Mouse (Mus musculus) stomach, postnatal 0 days (tissue): ENCODE measurements around the gene Creb3l4. TPM values are rescaled to one million over a fixed set of nuclear protein-coding genes. Genes with fewer than 3 reads are reported as not detected.

ENCODE experiments used
- ATAC-seq: fragments of 200-750 bp; cut with Nextera tagmentation; 2 replicates; pipeline ENCODE4 v1.8.0; 2017; ENCODE audit not compliant: low FRiP score, low TSS enrichment
- DNase-seq: peaks from one replicate; pipeline ENCODE4 v3.0.0-alpha.2; 2016; ENCODE audit warnings: low spot score
- H3K27ac ChIP-seq: fragments of 300-500 bp; sonication (generic); replicated peaks from 2 replicates; pipeline ENCODE4 v1.5.1; 2014; ENCODE audit warnings: mild to moderate bottlenecking, control low read depth
- H3K27me3 ChIP-seq: fragments of 300-500 bp; sonication (generic); 2 replicates; pipeline ENCODE4 v1.6.1; 2014; ENCODE audit warnings: low read length; ENCODE audit not compliant: control insufficient read depth, insufficient read depth
- H3K36me3 ChIP-seq: fragments of 300-500 bp; sonication (generic); 2 replicates; pipeline ENCODE4 v1.6.1; 2014; ENCODE audit warnings: low read length, mixed read lengths; ENCODE audit not compliant: control insufficient read depth, insufficient read depth
- H3K4me1 ChIP-seq: fragments of 300-500 bp; sonication (generic); replicated peaks from 2 replicates; pipeline ENCODE4 v1.6.1; 2014; ENCODE audit warnings: antibody characterized with exemption; ENCODE audit not compliant: control insufficient read depth, insufficient read depth
- H3K4me2 ChIP-seq: fragments of 300-500 bp; sonication (generic); replicated peaks from 2 replicates; pipeline ENCODE4 v1.6.1; 2014; ENCODE audit warnings: low read depth, mild to moderate bottlenecking, control low read depth, moderate library complexity
- H3K4me3 ChIP-seq: fragments of 300-500 bp; sonication (generic); 2 replicates; pipeline ENCODE4 v1.5.1; 2014; ENCODE audit warnings: low read depth, low read length, control low read depth
- H3K9ac ChIP-seq: fragments of 300-500 bp; sonication (generic); 2 replicates; pipeline ENCODE4 v1.6.1; 2014; ENCODE audit warnings: mild to moderate bottlenecking, low read length, control low read depth, mixed read lengths
- H3K9me3 ChIP-seq: fragments of 300-500 bp; sonication (generic); 2 replicates; pipeline ENCODE4 v1.6.1; 2016; ENCODE audit warnings: low read length; ENCODE audit not compliant: control insufficient read depth
- CTCF ChIP-seq: IDR thresholded peaks from 2 replicates; pipeline ENCODE4 v1.5.1; 2016; ENCODE audit warnings: antibody characterized with exemption, low read depth, mild to moderate bottlenecking, moderate library complexity
- EP300 ChIP-seq: optimal IDR thresholded peaks from 2 replicates; pipeline ENCODE3; 2016; ENCODE audit warnings: antibody characterized with exemption
- WGBS: fragments of 180-500 bp; shearing (Covaris S2); extraction: QIAGEN DNeasy Blood & Tissue Kit; methylation state at CpG from one replicate; pipeline ENCODE4 v1.1.7; 2014; 5-methylcytosine and 5-hydroxymethylcytosine counted together
- polyA plus RNA-seq: library from polyadenylated mRNA; unstranded; fragments of >200 nt; fragmentation: Nextera tagmentation; extraction: Ambion mirVana; gene quantifications from 2 replicates; pipeline ENCODE4 v1.2.1, GENCODE M21; 2015

Creb3l4 gene
- polyA plus RNA-seq, 1 experiment from 2014 or later = 41.9 TPM

- 97% methylated on average over 11 of the region's 11 CpGs for WGBS
- Histone ChIP-seq H3K36me3 (peaks cover 11% of the 10 kb centered on the region), H3K9ac (no peak overlapping the region), H3K4me2 (no peak overlapping the region), H3K4me1 (0 out of 2 replicates have a peak, but pooled peaks cover 4% of the 10 kb centered on the region), H3K27me3 (no peaks in the 10 kb centered on the region), H3K9me3 (no peaks in the 10 kb centered on the region), H3K27ac (no peak overlapping the region), H3K4me3 (no peak overlapping the region)
- TF ChIP-seq CTCF = no peak
- TF ChIP-seq EP300 = no peak
- ATAC-seq = no peak
- DNase-seq = no peak
These were observed 24.9 kb upstream of the Creb3l4 start for GRCm38 (mm10) chr3:90268190-90268589.

DNA sequence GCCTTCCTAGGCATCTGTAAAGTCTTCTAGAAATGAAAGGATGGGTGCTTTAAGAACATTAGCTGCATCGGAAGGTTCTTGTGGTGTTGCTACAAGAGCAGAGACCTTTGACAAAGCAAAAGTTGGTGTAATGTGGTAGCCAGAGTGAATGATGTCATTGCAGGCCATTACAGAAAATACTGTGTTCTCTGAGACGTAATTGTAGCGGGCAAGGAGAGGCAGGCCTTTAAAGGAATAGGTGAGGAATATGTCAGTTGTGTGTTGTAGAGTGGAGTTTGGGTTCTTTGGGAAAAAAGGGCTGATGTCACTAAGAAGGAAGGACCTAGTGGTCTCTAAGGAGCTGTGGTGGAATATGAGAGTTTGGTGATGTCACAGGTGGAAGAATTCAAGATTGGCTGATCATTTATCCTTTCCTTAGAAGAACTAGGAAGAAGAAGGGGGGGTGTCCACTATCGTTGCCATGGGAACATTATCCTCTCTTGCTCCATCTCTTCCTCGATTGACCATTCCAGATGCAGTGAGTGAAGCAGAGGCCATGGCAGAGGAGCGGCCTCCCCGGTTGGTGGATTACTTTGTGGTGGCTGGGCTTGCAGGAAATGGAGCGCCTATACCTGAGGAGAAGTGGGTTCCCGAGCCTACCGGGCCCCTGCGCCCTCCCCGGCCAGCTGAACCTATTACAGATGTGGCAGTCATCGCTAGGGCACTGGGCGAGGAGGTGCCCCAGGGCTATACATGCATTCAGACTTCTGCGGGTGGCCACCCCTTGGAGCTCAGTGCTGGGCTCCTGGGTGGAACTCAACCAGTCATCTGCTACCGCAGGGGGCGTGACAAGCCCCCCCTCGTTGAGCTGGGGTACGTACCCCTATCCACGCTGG lies 23.8 kb upstream of the Creb3l4 start:
- Histone ChIP-seq H3K27me3 (no peaks in the 10 kb centered on the region), H3K9ac (no peak overlapping the region), H3K4me1 (0 out of 2 replicates have a peak, but pooled peaks cover 4% of the 10 kb centered on the region), H3K36me3 (peaks cover 15% of the 10 kb centered on the region), H3K9me3 (no peaks in the 10 kb centered on the region), H3K4me3 (peak overlapping the region; percentile 83; the same call in 1 of the 2 replicates), H3K4me2 (no peak overlapping the region), H3K27ac (peak overlapping the region; percentile 97)
- TF ChIP-seq EP300 (no peak), CTCF (no peak)
- no peak for ATAC-seq
- DNase-seq = no peak
- 91% methylated on average over 20 of the region's 20 CpGs for WGBS

- Histone ChIP-seq H3K4me3 (peak overlapping the region; percentile 83), H3K27ac (peak overlapping the region; percentile 97), H3K4me2 (peak overlapping the region; percentile 86), H3K9ac (peak overlapping the region; percentile 84), H3K4me1 (0 out of 2 replicates have a peak, but pooled peaks cover 4% of the 10 kb centered on the region), H3K27me3 (no peaks in the 10 kb centered on the region), H3K36me3 (peaks cover 12% of the 10 kb centered on the region), H3K9me3 (no peaks in the 10 kb centered on the region)
- no peak for DNase-seq
- no peak; the same call in 1 of the 2 replicates for ATAC-seq
- 22% methylated on average over 16 of the region's 16 CpGs for WGBS
- no peak for TF ChIP-seq EP300
- TF ChIP-seq CTCF = no peak
These were observed 22.8 kb upstream of the Creb3l4 start for GRCm38 (mm10) chr3:90265932-90266741.

DNA sequence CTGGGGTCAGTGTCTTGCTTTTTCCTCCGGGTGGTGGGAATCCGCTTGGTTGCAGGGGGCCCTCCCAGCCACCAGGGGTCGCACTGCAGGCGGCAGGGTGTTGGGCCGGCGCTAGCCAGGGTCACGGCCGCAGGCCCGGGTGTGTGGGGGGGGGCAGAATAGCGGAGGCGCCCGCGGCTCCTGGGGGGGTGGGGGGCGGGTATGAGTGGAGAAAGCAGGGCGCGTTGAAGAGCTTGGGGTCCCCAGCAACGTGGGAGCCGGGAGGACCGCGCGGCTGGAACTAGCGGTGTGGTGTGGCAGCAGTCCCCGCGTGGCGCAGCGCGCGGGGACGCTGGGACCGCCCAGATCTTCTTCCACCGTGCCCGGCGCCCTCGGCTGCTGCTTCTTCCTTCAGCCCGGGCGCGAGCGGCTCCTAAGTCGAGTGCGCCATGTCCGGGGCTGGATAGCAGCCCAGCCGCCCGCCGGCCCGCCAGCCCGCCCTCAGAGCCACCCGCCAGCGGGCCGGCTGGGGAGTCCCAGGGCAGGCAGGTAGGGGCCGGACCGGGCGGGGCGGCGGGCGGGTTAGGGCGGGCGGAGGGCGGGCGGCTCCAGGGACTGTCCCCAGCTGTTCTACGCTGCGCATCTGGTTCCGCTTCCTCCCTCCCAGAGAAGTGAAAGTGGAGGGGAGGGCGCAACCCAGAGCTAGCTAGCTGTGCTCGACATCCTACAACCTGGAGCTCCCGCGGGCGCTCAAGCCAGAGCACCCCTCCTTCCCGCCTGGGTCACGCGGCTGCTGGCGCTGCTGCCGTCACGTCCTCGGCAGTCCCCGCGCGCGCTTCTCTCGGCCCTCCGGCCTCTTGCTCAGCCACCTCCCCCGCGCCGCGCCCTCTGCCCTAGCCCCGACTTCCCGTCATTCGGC lies 22.0 kb upstream of the Creb3l4 start, which contains the start of gene Dennd4b:
TSS of gene Dennd4b (plus strand) at position 152 of the 898 bp plus-strand sequence.
- Histone ChIP-seq H3K4me1 (0 out of 2 replicates have a peak, but pooled peaks cover 4% of the 10 kb centered on the region), H3K4me3 (peak within 1 kb of the TSS; percentile 83), H3K4me2 (peak within 1 kb of the TSS; percentile 86), H3K27me3 (no peaks in the 10 kb centered on the region), H3K9ac (peak within 1 kb of the TSS; percentile 84), H3K27ac (peak within 1 kb of the TSS; percentile 97), H3K36me3 (peaks cover 16% of the 10 kb centered on the region), H3K9me3 (no peaks in the 10 kb centered on the region)
- 0% methylated on average over 64 of the region's 87 CpGs for WGBS
- DNase-seq (peak; percentile 89), ATAC-seq (peak; percentile 88)
- TF ChIP-seq EP300 (no peak), CTCF (peak; percentile 91)

DNA sequence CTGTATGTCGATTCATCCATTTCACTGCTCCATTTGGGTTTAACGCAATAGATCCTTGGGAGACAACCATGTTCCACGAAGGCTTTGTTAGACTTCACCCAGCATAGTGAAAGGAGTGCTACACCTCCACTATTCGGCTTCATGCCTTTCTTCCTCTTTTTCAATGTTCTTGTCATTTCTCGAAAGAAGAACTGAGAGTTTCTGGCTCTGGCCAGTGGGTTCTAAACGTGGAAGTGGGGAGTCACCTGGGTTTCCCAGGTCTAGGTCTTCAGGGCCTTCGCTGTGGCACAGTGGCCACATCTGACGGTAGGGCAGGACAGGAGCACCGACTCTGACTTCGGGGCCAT lies 21.3 kb upstream of the Creb3l4 start:
- ATAC-seq (no peak), DNase-seq (no peak)
- Histone ChIP-seq H3K9me3 (no peaks in the 10 kb centered on the region), H3K4me3 (peak overlapping the region; percentile 83), H3K4me2 (peak overlapping the region; percentile 86), H3K9ac (peak overlapping the region; percentile 84; the same call in 1 of the 2 replicates), H3K4me1 (0 out of 2 replicates have a peak, but pooled peaks cover 4% of the 10 kb centered on the region), H3K27ac (0 out of 2 replicates have a peak overlapping the region, but pooled peaks have one; percentile 35), H3K27me3 (no peaks in the 10 kb centered on the region), H3K36me3 (peaks cover 18% of the 10 kb centered on the region)
- 32% methylated on average over 10 of the region's 10 CpGs for WGBS
- TF ChIP-seq EP300 (no peak), CTCF (no peak)
